ENCODE assay signal across 8 mouse cellular contexts in genomic region chr16:32202681-32203080, GRCm38 (mm10). TPM values are rescaled to one million over a fixed set of nuclear protein-coding genes. Genes with fewer than 3 reads are reported as not detected.
DNase-seq lines count a peak whose midpoint lies in the region; ATAC-seq and TF ChIP-seq lines count a peak whose summit lies in the region.

No protein-coding gene starts in this region.

- peak; percentile 100 for ATAC-seq in granulocyte monocyte progenitor cell, adult 5-6 weeks (replicated peaks; ENCODE audit: poor library complexity, severe bottlenecking)

- DNase-seq in ovary, postnatal 36 days (ENCODE audit: low spot score): peak; percentile 40
- no peak for DNase-seq in ovary, postnatal 10 days (ENCODE audit: low spot score)
- DNase-seq in brain, embryonic 14.5 days (ENCODE audit: low read depth): peak; percentile 6
- DNase-seq in left cerebral cortex, postnatal 10 days (ENCODE audit: extremely low spot score in 1 of 2, low spot score in 2 of 2): peak; percentile 20 to 81
- DNase-seq in monocyte, adult 2 months (ENCODE audit: low read depth in 1 of 2, low spot score in 2 of 2): peak; percentile 85 to 95
- DNase-seq in thymus, postnatal 0 days (ENCODE audit: low spot score): peak; percentile 91
- DNase-seq in Muller cell, postnatal 12 days (ENCODE audit: inconsistent ontology term): no peak

- intact Hi-C loops in left cerebral cortex, postnatal 10 days (cut with DNase I): loop anchor here (10.0 kb wide), 1 partner anchor 88 kb away; no protein-coding TSS in a partner anchor

- TF ChIP-seq POLR2A in brain, embryonic 14.5 days (IDR thresholded peaks at IDR 0.05; ENCODE audit: borderline replicate concordance, extremely low read depth, insufficient read depth, insufficient read length, poor library complexity, severe bottlenecking): no peak

- peak; percentile 25; the same call in 1 of the 2 replicates for TF ChIP-seq CTCF in brain, embryonic 14.5 days (IDR thresholded peaks at IDR 0.05; ENCODE audit: borderline replicate concordance, extremely low read depth, insufficient read depth, insufficient read length)

RNA-seq across cellular contexts. Expression of gene Bex6, which starts 23.1 kb away (rescaled TPM):
- polyA plus RNA-seq in brain, embryonic 14.5 days (2012; rRNA removed): not detected in 2 replicates
- total RNA-seq in granulocyte monocyte progenitor cell, adult 5-6 weeks (2014; fragmentation: Nextera tagmentation): 102 and 159 TPM in 2 replicates
- 86.7 and 90.4 TPM in 2 replicates for total RNA-seq in granulocyte monocyte progenitor cell, adult 5-6 weeks (2017)
- total RNA-seq in left cerebral cortex, postnatal 10 days (2021): not detected
- 4.1 and 6.6 TPM in 2 replicates for polyA plus RNA-seq in thymus, postnatal 0 days (2015; fragmentation: Nextera tagmentation; extraction: Ambion mirVana)

RNA-seq across cellular contexts. Expression of gene Nrros, which starts 37.3 kb away (rescaled TPM):
- polyA plus RNA-seq in brain, embryonic 14.5 days (2012; rRNA removed): 6.8 and 8.8 TPM in 2 replicates
- 185 and 192 TPM in 2 replicates for total RNA-seq in granulocyte monocyte progenitor cell, adult 5-6 weeks (2014; fragmentation: Nextera tagmentation)
- total RNA-seq in granulocyte monocyte progenitor cell, adult 5-6 weeks (2017): 110 and 119 TPM in 2 replicates
- 10 to 100 TPM in 1 of 2 experiments, 1 to 10 TPM in 1; 7.3 to 10.3 TPM for total RNA-seq in left cerebral cortex, postnatal 10 days (2021)
- 94.5 and 99.5 TPM in 2 replicates for polyA plus RNA-seq in thymus, postnatal 0 days (2015; fragmentation: Nextera tagmentation; extraction: Ambion mirVana)

RNA-seq across cellular contexts. Expression of gene Fbxo45, which starts 44.3 kb away (rescaled TPM):
- polyA plus RNA-seq in brain, embryonic 14.5 days (2012; rRNA removed): 22.1 and 27.0 TPM in 2 replicates
- total RNA-seq in granulocyte monocyte progenitor cell, adult 5-6 weeks (2014; fragmentation: Nextera tagmentation): 10.8 and 17.9 TPM in 2 replicates
- 21.9 and 22.5 TPM in 2 replicates for total RNA-seq in granulocyte monocyte progenitor cell, adult 5-6 weeks (2017)
- 10 to 100 TPM; 39.7 to 39.8 TPM for total RNA-seq in left cerebral cortex, postnatal 10 days (2021)
- 8.8 and 11.9 TPM in 2 replicates for polyA plus RNA-seq in thymus, postnatal 0 days (2015; fragmentation: Nextera tagmentation; extraction: Ambion mirVana)

RNA-seq across cellular contexts. Expression of gene Wdr53, which starts 44.3 kb away (rescaled TPM):
- 9.9 and 12.3 TPM in 2 replicates for polyA plus RNA-seq in brain, embryonic 14.5 days (2012; rRNA removed)
- 13.5 and 22.1 TPM in 2 replicates for total RNA-seq in granulocyte monocyte progenitor cell, adult 5-6 weeks (2014; fragmentation: Nextera tagmentation)
- total RNA-seq in granulocyte monocyte progenitor cell, adult 5-6 weeks (2017): 12.9 and 16.0 TPM in 2 replicates
- 10 to 100 TPM; 11.3 to 13.3 TPM for total RNA-seq in left cerebral cortex, postnatal 10 days (2021)
- 23.9 and 26.8 TPM in 2 replicates for polyA plus RNA-seq in thymus, postnatal 0 days (2015; fragmentation: Nextera tagmentation; extraction: Ambion mirVana)

Comparison
In these comparisons a context has a peak if more than half of its experiments do, and no peak if none do; other contexts are left out.
1. DNase-seq: peak in ovary, postnatal 36 days (single experiment), brain, embryonic 14.5 days (single experiment), left cerebral cortex, postnatal 10 days (2 of 2), monocyte, adult 2 months (2 of 2) and thymus, postnatal 0 days (single experiment); none in ovary, postnatal 10 days (single experiment) and Muller cell, postnatal 12 days (single experiment).
2. RNA of gene Bex6, which starts 23.1 kb away (total RNA-seq): 86.7 to 159 TPM in granulocyte monocyte progenitor cell, adult 5-6 weeks; not detected in left cerebral cortex, postnatal 10 days; every median in the first group is over 10 times any median in the second.
3. RNA of gene Nrros, which starts 37.3 kb away (total RNA-seq): 110 to 192 TPM in granulocyte monocyte progenitor cell, adult 5-6 weeks; 7.3 to 10.3 TPM in left cerebral cortex, postnatal 10 days; every median in the first group is over 4 times any median in the second.